Mouse (Mus musculus) ES-Bruce4 (cell line): ENCODE results near the gene Armc6. TPM values are rescaled to one million over a fixed set of nuclear protein-coding genes. Genes with fewer than 3 reads are reported as not detected.

Experiments used
- H3K27ac ChIP-seq: 2 replicates; pipeline ENCODE4 v1.5.1; 2012; ENCODE audit warnings: low read length, inconsistent platforms; ENCODE audit not compliant: insufficient read depth
- H3K27me3 ChIP-seq: 2 replicates; pipeline ENCODE4 v1.6.1; 2012; ENCODE audit warnings: mild to moderate bottlenecking, low read length, inconsistent platforms; ENCODE audit not compliant: control insufficient read depth, poor library complexity, insufficient read depth, severe bottlenecking
- H3K36me3 ChIP-seq: 2 replicates; pipeline ENCODE4 v1.6.1; 2012; ENCODE audit warnings: inconsistent platforms, mild to moderate bottlenecking, low read length, moderate library complexity; ENCODE audit not compliant: control insufficient read depth, poor library complexity, insufficient read depth, severe bottlenecking
- H3K4me1 ChIP-seq: one replicate; pipeline ENCODE4 v1.8.1; 2011; ENCODE audit warnings: low read length; ENCODE audit not compliant: control insufficient read depth, insufficient read depth
- H3K4me3 ChIP-seq: 2 replicates; pipeline ENCODE4 v1.5.1; 2011; ENCODE audit warnings: low read depth, mild to moderate bottlenecking, low read length
- H3K9ac ChIP-seq: 2 replicates; pipeline ENCODE4 v1.6.1; 2012; ENCODE audit warnings: low read depth, mild to moderate bottlenecking, inconsistent platforms; ENCODE audit not compliant: poor library complexity, severe bottlenecking
- H3K9me3 ChIP-seq: replicated peaks from 2 replicates; pipeline ENCODE4 v1.6.1; 2012; ENCODE audit warnings: mild to moderate bottlenecking, low read length, inconsistent platforms; ENCODE audit not compliant: control insufficient read depth, poor library complexity, insufficient read depth, severe bottlenecking
- CTCF ChIP-seq: IDR thresholded peaks from one replicate; pipeline ENCODE4 v1.8.1; 2011; ENCODE audit warnings: low read depth, low read length
- EP300 ChIP-seq: IDR thresholded peaks from 2 replicates; pipeline ENCODE4 v1.6.1; 2011; ENCODE audit warnings: low read depth, low read length; ENCODE audit not compliant: insufficient read depth
- POLR2A ChIP-seq: IDR thresholded peaks from one replicate; pipeline ENCODE4 v1.8.1; 2011; ENCODE audit warnings: low read length; ENCODE audit not compliant: insufficient read depth
- polyA plus RNA-seq: library from polyadenylated mRNA; stranded (reverse); fragments of >200 nt; gene quantifications from 2 replicates; pipeline ENCODE4 v1.2.4, GENCODE M21; 2011; ENCODE audit warnings: low read depth; ENCODE audit not compliant: missing spikeins, insufficient read depth, insufficient read length

Armc6 gene
- 5.7 and 11.8 TPM in 2 replicates for polyA plus RNA-seq

DNA sequence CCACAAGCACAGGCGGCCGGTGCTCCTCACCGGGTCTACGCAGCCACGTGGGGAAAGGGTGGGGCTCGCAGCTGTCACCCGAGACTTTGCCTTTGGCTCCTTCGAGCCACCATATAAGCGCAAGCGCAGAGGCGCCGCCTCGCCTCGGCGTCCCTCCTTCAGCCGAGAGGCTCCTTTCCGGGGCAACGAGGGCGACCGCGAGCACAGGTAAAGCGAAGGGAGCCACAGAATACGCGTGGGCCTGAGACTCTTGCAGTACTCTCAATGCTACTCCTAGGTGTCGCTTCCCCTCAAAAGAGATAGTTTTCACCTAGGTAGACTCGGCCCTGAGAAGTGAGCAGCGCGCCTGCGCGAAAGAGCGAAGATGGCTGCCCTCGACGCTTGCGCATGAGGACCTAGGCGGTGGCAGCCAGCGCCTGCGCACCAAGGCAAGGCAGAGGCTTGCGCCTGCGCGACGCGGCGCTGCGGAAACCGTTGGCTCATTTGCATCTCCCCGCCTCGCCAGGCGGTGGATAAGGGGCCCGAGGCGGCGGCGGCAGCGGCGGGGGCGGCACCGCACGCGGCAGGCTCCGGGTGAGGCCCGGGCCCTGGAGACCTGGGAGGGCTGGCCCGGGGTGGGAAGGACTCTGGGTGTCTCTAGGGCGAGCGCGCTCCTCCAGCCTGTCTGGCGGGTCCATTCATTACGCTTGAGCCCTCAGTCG lies at the start of gene Armc6, which contains the start of gene Sugp2:
Gene Armc6 (minus strand): TSS at position 387 of the 701 bp plus-strand sequence.
Gene Sugp2 (plus strand): TSS at position 147 of the 701 bp plus-strand sequence.
- TF ChIP-seq EP300 (no peak), POLR2A (no peak), CTCF (no peak)
- Histone ChIP-seq H3K27ac (peak within 1 kb of the TSS; percentile 66; the same call in 1 of the 2 replicates), H3K9me3 (no peaks in the 10 kb centered on the region), H3K27me3 (no peaks in the 10 kb centered on the region), H3K9ac (peak within 1 kb of the TSS; percentile 69), H3K36me3 (peaks cover 29% of the 10 kb centered on the region), H3K4me1 (no peaks in the 10 kb centered on the region), H3K4me3 (peak within 1 kb of the TSS; percentile 86)

DNA sequence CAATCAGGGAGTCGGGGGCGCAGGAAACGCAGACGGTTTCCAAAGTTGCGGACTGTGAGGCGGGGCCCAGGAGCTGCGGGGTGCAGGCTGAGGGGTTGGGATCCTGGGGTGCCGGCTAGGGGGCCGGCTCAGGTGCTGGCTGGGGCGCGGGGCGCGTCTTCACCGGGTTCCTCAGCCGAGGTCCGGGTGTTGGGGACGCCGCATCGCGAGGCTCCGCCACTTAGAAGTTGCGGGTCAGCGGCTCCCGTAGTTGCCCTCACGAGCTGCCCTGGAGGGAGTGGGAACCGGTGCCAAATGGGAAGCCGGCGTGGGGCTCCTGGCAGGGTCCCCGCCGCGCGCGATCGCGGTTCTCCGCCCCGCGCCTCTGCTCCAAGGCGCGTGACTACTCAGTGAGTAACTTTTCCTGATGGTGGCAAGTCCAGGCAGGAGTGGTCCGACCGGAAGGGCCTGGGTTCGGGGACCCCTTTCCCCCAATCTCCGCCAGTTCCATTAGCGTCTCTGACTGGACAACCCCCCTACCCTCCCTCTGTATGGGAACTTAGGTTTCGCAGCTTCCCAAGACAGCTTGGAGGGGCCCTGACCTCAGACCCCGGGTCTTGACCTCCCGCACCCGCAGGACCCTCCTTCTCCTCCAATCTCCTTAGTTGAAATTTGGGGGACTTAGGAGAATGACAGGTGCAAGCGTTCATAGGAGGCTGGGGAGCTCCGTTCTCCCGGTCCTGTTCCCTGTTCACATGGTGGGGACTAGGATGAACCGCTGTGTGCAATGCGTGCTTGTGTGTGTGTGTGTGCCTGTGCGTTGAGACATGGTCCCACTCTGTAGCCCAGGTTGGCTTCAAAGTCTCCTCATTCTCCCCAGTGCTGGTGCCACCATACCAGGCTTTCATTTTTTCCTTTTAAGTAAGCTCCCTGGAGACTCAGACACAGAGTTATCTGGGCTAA lies 49.1 kb upstream of the Armc6 start:
- Histone ChIP-seq H3K9ac (peak overlapping the region; percentile 98), H3K27me3 (no peaks in the 10 kb centered on the region), H3K27ac (no peak overlapping the region), H3K9me3 (peaks cover 6% of the 10 kb centered on the region; the same call in 1 of the 2 replicates), H3K4me1 (peaks cover 2% of the 10 kb centered on the region), H3K4me3 (peak overlapping the region; percentile 68), H3K36me3 (peaks cover 22% of the 10 kb centered on the region)
- TF ChIP-seq POLR2A (no peak), EP300 (no peak), CTCF (no peak)

DNA sequence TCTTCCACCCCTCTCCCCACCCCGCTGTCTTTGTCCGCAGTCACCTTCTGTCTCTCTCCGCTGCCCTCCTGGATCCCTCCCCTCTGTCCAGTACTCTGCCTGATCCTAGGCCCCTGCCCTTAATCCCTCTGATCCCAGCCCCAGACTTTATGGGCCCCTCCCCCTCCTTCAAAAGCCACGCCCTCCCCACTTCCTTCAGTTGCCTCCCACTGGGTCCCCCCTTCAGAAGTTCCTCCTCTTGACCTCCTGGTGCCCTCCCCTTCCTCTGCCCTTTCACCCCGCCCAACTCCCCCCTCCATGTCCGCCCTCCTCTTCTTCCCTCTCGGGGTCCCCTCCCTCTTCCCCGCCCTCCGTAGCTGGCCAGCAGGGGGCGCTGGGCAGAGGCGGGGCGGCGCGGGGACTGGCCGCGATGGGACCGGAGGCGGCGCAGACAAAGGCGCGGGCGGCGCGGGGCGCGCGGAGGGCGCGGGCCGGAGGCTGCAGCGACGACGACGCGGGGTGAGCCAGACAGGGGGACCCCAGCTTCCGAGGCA lies 48.4 kb upstream of the Armc6 start, which contains the start of gene Homer3:
Gene Homer3 (plus strand): TSS at position 225 of the 533 bp plus-strand sequence.
- H3K4me1 ChIP-seq, result peaks cover 2% of the 10 kb centered on the region
- peaks cover 6% of the 10 kb centered on the region; the same call in 1 of the 2 replicates for H3K9me3 ChIP-seq
- H3K27ac ChIP-seq, result peak within 1 kb of the TSS; percentile 29
- TF ChIP-seq EP300 (peak; percentile 33; the same call in 1 of the 2 replicates), CTCF (peak; percentile 62), POLR2A (peak; percentile 74)
- H3K27me3 ChIP-seq, result no peaks in the 10 kb centered on the region
- peak within 1 kb of the TSS; percentile 68 for H3K4me3 ChIP-seq
- peak within 1 kb of the TSS; percentile 98 for H3K9ac ChIP-seq
- H3K36me3 ChIP-seq, result peaks cover 22% of the 10 kb centered on the region

DNA sequence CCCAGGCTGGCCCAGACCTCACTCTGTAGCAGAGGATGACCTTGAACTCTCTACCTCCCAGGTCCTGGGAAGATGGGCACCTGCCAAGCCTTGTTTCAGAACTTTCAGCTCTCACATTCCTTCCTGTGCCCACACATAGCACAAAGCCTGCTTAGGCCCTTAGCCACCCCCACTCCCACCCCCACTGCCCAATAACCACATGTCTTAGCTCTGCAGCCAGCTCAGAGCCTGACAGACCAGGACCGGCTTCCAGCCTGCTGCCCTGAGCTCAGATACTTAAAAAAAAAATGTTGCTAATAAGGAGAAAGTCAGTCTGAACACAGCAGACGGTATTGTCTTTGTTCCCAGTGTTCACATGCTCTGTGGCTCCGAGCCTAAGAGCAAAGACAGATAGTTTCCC lies 46.7 kb upstream of the Armc6 start:
- no peaks in the 10 kb centered on the region for H3K9me3 ChIP-seq
- peaks cover 10% of the 10 kb centered on the region for H3K36me3 ChIP-seq
- no peak for TF ChIP-seq CTCF
- TF ChIP-seq POLR2A, result no peak
- TF ChIP-seq EP300, result no peak
- H3K27me3 ChIP-seq, result no peaks in the 10 kb centered on the region
- H3K9ac ChIP-seq, result peak overlapping the region; percentile 41; the same call in 1 of the 2 replicates
- peaks cover 6% of the 10 kb centered on the region for H3K4me1 ChIP-seq
- H3K4me3 ChIP-seq, result no peak overlapping the region
- H3K27ac ChIP-seq, result peak overlapping the region; percentile 8; the same call in 1 of the 2 replicates

DNA sequence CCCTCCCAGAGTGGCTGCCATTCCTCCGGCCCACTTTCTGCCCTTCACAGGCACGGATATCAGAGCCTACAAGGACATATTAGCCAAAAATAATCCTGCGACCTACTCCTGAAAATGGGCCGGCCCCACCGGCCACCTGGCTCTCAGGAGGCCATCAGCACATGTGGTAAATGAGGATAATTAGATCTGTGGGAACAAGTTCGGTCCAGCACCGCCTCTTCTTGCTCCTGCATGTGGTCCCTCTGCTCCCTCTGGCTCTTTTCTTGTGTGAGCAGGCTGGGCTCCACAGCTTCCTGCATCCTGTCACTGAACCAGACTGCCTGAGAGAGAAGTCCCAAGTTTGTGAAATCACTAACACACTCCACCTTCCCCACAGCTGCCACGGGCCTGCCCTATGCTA lies 45.0 kb upstream of the Armc6 start:
- Histone ChIP-seq H3K9ac (peak overlapping the region; percentile 86), H3K9me3 (no peaks in the 10 kb centered on the region), H3K27me3 (no peaks in the 10 kb centered on the region), H3K4me3 (peak overlapping the region; percentile 8; the same call in 1 of the 2 replicates), H3K36me3 (no peaks in the 10 kb centered on the region), H3K4me1 (peaks cover 6% of the 10 kb centered on the region), H3K27ac (no peak overlapping the region)
- TF ChIP-seq POLR2A, result no peak
- no peak for TF ChIP-seq EP300
- no peak for TF ChIP-seq CTCF
